Mouse (Mus musculus): ENCODE measurements around the gene Kat6b. TPM values are rescaled to one million over a fixed set of nuclear protein-coding genes. Genes with fewer than 3 reads are reported as not detected.
A peak's percentile ranks its signal among the peaks of the same experiment; 100 is the strongest.

Kat6b gene
- polyA plus RNA-seq, 1 experiment from 2014 or later: 18.5 TPM

- Histone ChIP-seq H3K4me2 (ENCODE audit: low read length) (no peak overlapping the region), H3K36me3 (ENCODE audit: control insufficient read depth, insufficient read depth, low read length) (no peaks in the 10 kb centered on the region), H3K4me1 (ENCODE audit: control insufficient read depth in 2 of 2, insufficient read depth in 2 of 2, low read length in 2 of 2) (peaks cover 25 to 53% of the 10 kb centered on the region in 2 experiments), H3K4me3 (ENCODE audit: control insufficient read depth in 1 of 2, insufficient read depth in 1 of 2, low read depth in 1 of 2, low read length in 2 of 2) (no peak overlapping the region), H3K27me3 (ENCODE audit: control insufficient read depth, insufficient read depth, low read length) (no peaks in the 10 kb centered on the region), H3K9ac (ENCODE audit: low read length) (no peak overlapping the region), H3K9me3 (ENCODE audit: control insufficient read depth, low read length) (no peaks in the 10 kb centered on the region), H3K27ac (replicated peaks in 1 of 2; ENCODE audit: control insufficient read depth in 1 of 2, insufficient read depth in 1 of 2, low read depth in 2 of 2, low read length in 2 of 2) (no peak overlapping the region)
- no peak for ATAC-seq (ENCODE audit: insufficient number of reproducible peaks, insufficient read depth, low FRiP score, low read depth)
- 83% methylated on average over 7 of the region's 7 CpGs for WGBS
These were observed 78.2 kb downstream of the Kat6b start for GRCm38 (mm10) chr14:21559447-21559846.

- H3K4me1 ChIP-seq (ENCODE audit: control insufficient read depth in 2 of 2, insufficient read depth in 2 of 2, low read length in 2 of 2): peaks cover 23 to 50% of the 10 kb centered on the region in 2 experiments
- WGBS: 32% methylated on average over 11 of the region's 11 CpGs
- no peaks in the 10 kb centered on the region for H3K9me3 ChIP-seq (ENCODE audit: control insufficient read depth, low read length)
- no peaks in the 10 kb centered on the region for H3K27me3 ChIP-seq (ENCODE audit: control insufficient read depth, insufficient read depth, low read length)
- no peaks in the 10 kb centered on the region for H3K36me3 ChIP-seq (ENCODE audit: control insufficient read depth, insufficient read depth, low read length)
- peak overlapping the region in 1 of 2 experiments; percentile 48; a peak in 3 of 4 replicates for H3K27ac ChIP-seq (replicated peaks in 1 of 2; ENCODE audit: control insufficient read depth in 1 of 2, insufficient read depth in 1 of 2, low read depth in 2 of 2, low read length in 2 of 2)
- H3K4me2 ChIP-seq (ENCODE audit: low read length): peak overlapping the region; percentile 21; the same call in 1 of the 2 replicates
- no peak overlapping the region for H3K9ac ChIP-seq (ENCODE audit: low read length)
- H3K4me3 ChIP-seq (ENCODE audit: control insufficient read depth in 1 of 2, insufficient read depth in 1 of 2, low read depth in 1 of 2, low read length in 2 of 2): no peak overlapping the region
- ATAC-seq (ENCODE audit: insufficient number of reproducible peaks, insufficient read depth, low FRiP score, low read depth): no peak
These were observed 79.4 kb downstream of the Kat6b start for GRCm38 (mm10) chr14:21560481-21561209.

- H3K36me3 ChIP-seq (ENCODE audit: control insufficient read depth, insufficient read depth, low read length): no peaks in the 10 kb centered on the region
- no peak overlapping the region for H3K4me2 ChIP-seq (ENCODE audit: low read length)
- no peak overlapping the region for H3K4me3 ChIP-seq (ENCODE audit: control insufficient read depth in 1 of 2, insufficient read depth in 1 of 2, low read depth in 1 of 2, low read length in 2 of 2)
- H3K9me3 ChIP-seq (ENCODE audit: control insufficient read depth, low read length): no peaks in the 10 kb centered on the region
- H3K27me3 ChIP-seq (ENCODE audit: control insufficient read depth, insufficient read depth, low read length): no peaks in the 10 kb centered on the region
- H3K9ac ChIP-seq (ENCODE audit: low read length): no peak overlapping the region
- no peak overlapping the region for H3K27ac ChIP-seq (replicated peaks in 1 of 2; ENCODE audit: control insufficient read depth in 1 of 2, insufficient read depth in 1 of 2, low read depth in 2 of 2, low read length in 2 of 2)
- 51% methylated on average over 8 of the region's 8 CpGs for WGBS
- peaks cover 20 to 44% of the 10 kb centered on the region in 2 experiments for H3K4me1 ChIP-seq (ENCODE audit: control insufficient read depth in 2 of 2, insufficient read depth in 2 of 2, low read length in 2 of 2)
- ATAC-seq (ENCODE audit: insufficient number of reproducible peaks, insufficient read depth, low FRiP score, low read depth): no peak
These were observed 80.3 kb downstream of the Kat6b start for GRCm38 (mm10) chr14:21561396-21562065.

DNA sequence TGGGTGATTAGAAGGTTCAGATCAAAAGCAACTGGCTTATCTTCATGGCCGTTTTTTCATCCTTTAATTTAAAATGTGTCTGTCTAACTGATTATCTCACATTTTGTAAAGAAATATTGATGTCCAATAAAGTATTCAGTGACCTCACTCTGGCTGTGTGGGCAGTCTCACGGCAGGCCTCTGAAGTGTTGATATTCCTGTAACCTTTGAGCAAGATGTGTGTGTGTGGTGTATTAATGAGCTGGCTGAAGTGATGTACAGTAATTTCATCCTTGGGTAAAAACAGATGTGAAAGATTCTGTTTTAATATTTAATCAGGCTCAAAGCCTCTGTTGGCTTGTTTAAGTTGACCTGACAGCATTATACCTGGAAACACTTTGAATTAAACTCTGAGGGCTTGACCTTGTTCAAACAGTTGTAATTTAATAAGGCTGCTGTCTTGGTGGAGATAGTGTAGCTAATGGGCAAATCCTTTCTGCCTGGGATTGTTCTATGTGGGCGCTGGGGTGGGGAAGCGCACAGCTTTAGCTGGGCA, 82.4 kb downstream of the Kat6b start:
- WGBS: 74% methylated on average over 4 of the region's 4 CpGs
- ATAC-seq (ENCODE audit: insufficient number of reproducible peaks, insufficient read depth, low FRiP score, low read depth): no peak
- peaks cover 17 to 33% of the 10 kb centered on the region in 2 experiments for H3K4me1 ChIP-seq (ENCODE audit: control insufficient read depth in 2 of 2, insufficient read depth in 2 of 2, low read length in 2 of 2)

GRCm38 (mm10) chr14:21565541-21566353, 84.5 kb downstream of the Kat6b start:
- Histone ChIP-seq H3K27ac (replicated peaks in 1 of 2; ENCODE audit: control insufficient read depth in 1 of 2, insufficient read depth in 1 of 2, low read depth in 2 of 2, low read length in 2 of 2) (no peak overlapping the region), H3K4me3 (ENCODE audit: control insufficient read depth in 1 of 2, insufficient read depth in 1 of 2, low read depth in 1 of 2, low read length in 2 of 2) (no peak overlapping the region), H3K27me3 (ENCODE audit: control insufficient read depth, insufficient read depth, low read length) (no peaks in the 10 kb centered on the region), H3K36me3 (ENCODE audit: control insufficient read depth, insufficient read depth, low read length) (no peaks in the 10 kb centered on the region), H3K9ac (ENCODE audit: low read length) (no peak overlapping the region), H3K4me1 (ENCODE audit: control insufficient read depth in 2 of 2, insufficient read depth in 2 of 2, low read length in 2 of 2) (peaks cover 7 to 14% of the 10 kb centered on the region in 2 experiments), H3K4me2 (ENCODE audit: low read length) (no peak overlapping the region), H3K9me3 (ENCODE audit: control insufficient read depth, low read length) (no peaks in the 10 kb centered on the region)
- 86% methylated on average over 10 of the region's 10 CpGs for whole genome bisulfite sequencing
- no peak for ATAC-seq (ENCODE audit: insufficient number of reproducible peaks, insufficient read depth, low FRiP score, low read depth)

More for the DNA sequence above, 82.4 kb downstream of the Kat6b start:
- Histone ChIP-seq H3K4me2 (ENCODE audit: low read length) (no peak overlapping the region), H3K9me3 (ENCODE audit: control insufficient read depth, low read length) (no peaks in the 10 kb centered on the region), H3K27me3 (ENCODE audit: control insufficient read depth, insufficient read depth, low read length) (no peaks in the 10 kb centered on the region), H3K27ac (replicated peaks in 1 of 2; ENCODE audit: control insufficient read depth in 1 of 2, insufficient read depth in 1 of 2, low read depth in 2 of 2, low read length in 2 of 2) (no peak overlapping the region), H3K9ac (ENCODE audit: low read length) (no peak overlapping the region), H3K36me3 (ENCODE audit: control insufficient read depth, insufficient read depth, low read length) (no peaks in the 10 kb centered on the region), H3K4me3 (ENCODE audit: control insufficient read depth in 1 of 2, insufficient read depth in 1 of 2, low read depth in 1 of 2, low read length in 2 of 2) (no peak overlapping the region)

DNA sequence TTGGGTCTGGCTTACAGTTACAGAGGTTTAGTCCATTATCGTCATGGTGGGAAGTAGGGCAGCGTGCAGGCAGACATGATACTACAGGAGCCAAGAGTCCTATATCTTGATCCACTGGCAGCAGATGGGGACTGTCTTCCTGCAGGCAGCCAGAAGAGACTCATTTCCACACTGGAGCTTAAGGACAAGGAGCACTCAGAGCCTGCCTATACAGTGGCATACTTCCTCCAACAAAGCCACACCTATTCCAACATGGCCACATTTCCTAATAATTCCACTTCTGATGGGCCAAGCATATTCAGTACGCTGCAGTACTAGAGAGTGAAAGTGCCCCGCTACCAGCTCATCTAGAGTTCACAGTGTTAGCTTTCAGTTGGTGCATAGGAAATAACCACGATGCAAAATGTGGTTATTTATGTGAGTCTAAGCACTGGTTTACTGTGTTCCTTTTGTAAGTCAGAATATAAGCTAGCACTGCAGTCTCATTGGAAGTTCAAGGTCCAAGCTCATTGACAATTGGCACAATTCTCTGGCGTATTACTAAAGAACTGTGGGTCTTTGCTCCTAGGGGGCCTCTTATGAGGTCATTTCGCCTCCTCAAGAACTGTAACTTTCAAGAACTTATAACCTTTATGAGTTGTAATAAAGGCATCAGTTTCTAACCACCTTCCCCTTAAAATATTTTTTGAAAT, 86.2 kb downstream of the Kat6b start:
- Histone ChIP-seq H3K9me3 (ENCODE audit: control insufficient read depth, low read length) (no peaks in the 10 kb centered on the region), H3K9ac (ENCODE audit: low read length) (no peak overlapping the region), H3K4me2 (ENCODE audit: low read length) (no peak overlapping the region), H3K36me3 (ENCODE audit: control insufficient read depth, insufficient read depth, low read length) (no peaks in the 10 kb centered on the region), H3K4me3 (ENCODE audit: control insufficient read depth in 1 of 2, insufficient read depth in 1 of 2, low read depth in 1 of 2, low read length in 2 of 2) (no peak overlapping the region), H3K27ac (replicated peaks in 1 of 2; ENCODE audit: control insufficient read depth in 1 of 2, insufficient read depth in 1 of 2, low read depth in 2 of 2, low read length in 2 of 2) (no peak overlapping the region), H3K4me1 (ENCODE audit: control insufficient read depth in 2 of 2, insufficient read depth in 2 of 2, low read length in 2 of 2) (peaks cover 5 to 8% of the 10 kb centered on the region in 2 experiments; a peak in 3 of 4 replicates), H3K27me3 (ENCODE audit: control insufficient read depth, insufficient read depth, low read length) (no peaks in the 10 kb centered on the region)
- no peak for ATAC-seq (ENCODE audit: insufficient number of reproducible peaks, insufficient read depth, low FRiP score, low read depth)
- 89% methylated on average over 7 of the region's 7 CpGs for WGBS

DNA sequence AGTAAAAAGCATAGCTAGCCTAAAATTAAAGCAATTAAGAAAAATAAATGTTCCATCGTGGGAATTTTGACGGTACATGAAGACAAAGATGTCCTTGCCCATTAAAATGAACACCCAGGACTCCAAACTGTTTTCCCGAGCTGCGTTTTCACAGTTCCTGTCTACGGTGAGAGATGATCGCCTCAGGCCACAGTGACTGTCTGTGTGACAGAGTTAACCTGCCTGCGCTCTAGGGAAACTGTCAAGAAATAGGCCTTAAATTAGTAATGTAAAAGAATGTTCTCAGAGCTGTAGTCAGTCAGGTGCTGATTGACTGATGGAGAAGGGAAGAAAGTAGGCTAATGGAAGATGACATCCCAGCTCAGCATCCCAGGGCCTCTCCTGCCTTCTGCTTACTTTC, 87.6 kb downstream of the Kat6b start:
- Histone ChIP-seq H3K36me3 (ENCODE audit: control insufficient read depth, insufficient read depth, low read length) (no peaks in the 10 kb centered on the region), H3K4me3 (ENCODE audit: control insufficient read depth in 1 of 2, insufficient read depth in 1 of 2, low read depth in 1 of 2, low read length in 2 of 2) (no peak overlapping the region), H3K4me1 (ENCODE audit: control insufficient read depth in 2 of 2, insufficient read depth in 2 of 2, low read length in 2 of 2) (peaks cover 0 to 3% of the 10 kb centered on the region in 2 experiments; a peak in 1 of 4 replicates), H3K9ac (ENCODE audit: low read length) (no peak overlapping the region), H3K27ac (replicated peaks in 1 of 2; ENCODE audit: control insufficient read depth in 1 of 2, insufficient read depth in 1 of 2, low read depth in 2 of 2, low read length in 2 of 2) (no peak overlapping the region), H3K4me2 (ENCODE audit: low read length) (no peak overlapping the region), H3K9me3 (ENCODE audit: control insufficient read depth, low read length) (no peaks in the 10 kb centered on the region), H3K27me3 (ENCODE audit: control insufficient read depth, insufficient read depth, low read length) (no peaks in the 10 kb centered on the region)
- WGBS: 92% methylated on average over 7 of the region's 7 CpGs
- no peak for ATAC-seq (ENCODE audit: insufficient number of reproducible peaks, insufficient read depth, low FRiP score, low read depth)

All from heart, embryonic 14.5 days (tissue).